Mouse (Mus musculus) forebrain, embryonic 11.5 days (tissue): ENCODE data around the gene Stradb. TPM values are rescaled to one million over a fixed set of nuclear protein-coding genes. Genes with fewer than 3 reads are reported as not detected.

Experiments
- ATAC-seq: fragments of 200-750 bp; cut with Nextera tagmentation; replicated peaks from 2 replicates; pipeline ENCODE4 v1.8.0; 2017; ENCODE audit warnings: moderate TSS enrichment; ENCODE audit not compliant: low FRiP score
- DNase-seq: peaks from one replicate; pipeline ENCODE4 v3.0.0-alpha.2; 2017; ENCODE audit warnings: low spot score
- H3K27ac ChIP-seq: fragments of 300-500 bp; sonication (generic); 2 replicates; pipeline ENCODE4 v1.5.1; 2014; ENCODE audit warnings: low read depth, low read length
- H3K27me3 ChIP-seq: fragments of 300-500 bp; sonication (generic); 2 replicates; pipeline ENCODE4 v1.6.1; 2014; ENCODE audit warnings: mild to moderate bottlenecking, low read length, mixed read lengths; ENCODE audit not compliant: control insufficient read depth, insufficient read depth
- H3K36me3 ChIP-seq: fragments of 300-500 bp; sonication (generic); 2 replicates; pipeline ENCODE4 v1.6.1; 2014; ENCODE audit warnings: mild to moderate bottlenecking, low read length, moderate library complexity, mixed read lengths; ENCODE audit not compliant: control insufficient read depth, insufficient read depth
- H3K4me1 ChIP-seq: fragments of 300-500 bp; sonication (generic); replicated peaks from 2 replicates; pipeline ENCODE4 v1.6.1; 2014; ENCODE audit warnings: low read length, mixed read lengths; ENCODE audit not compliant: control insufficient read depth, insufficient read depth
- H3K4me2 ChIP-seq: fragments of 300-500 bp; sonication (generic); 2 replicates; pipeline ENCODE4 v1.6.1; 2014; ENCODE audit warnings: low read depth, mild to moderate bottlenecking, low read length, moderate library complexity, mixed read lengths; ENCODE audit not compliant: severe bottlenecking
- H3K4me3 ChIP-seq: fragments of 300-500 bp; sonication (generic); 2 replicates; pipeline ENCODE4 v1.5.1; 2014; ENCODE audit warnings: low read depth, low read length
- H3K9ac ChIP-seq: fragments of 300-500 bp; sonication (generic); 2 replicates; pipeline ENCODE4 v1.6.1; 2014; ENCODE audit warnings: low read length
- H3K9me3 ChIP-seq: fragments of 300-500 bp; sonication (generic); 2 replicates; pipeline ENCODE4 v1.6.1; 2016; ENCODE audit warnings: low read length, mixed read lengths; ENCODE audit not compliant: control insufficient read depth
- WGBS: fragments of 180-500 bp; shearing (Covaris S2); extraction: QIAGEN DNeasy Blood & Tissue Kit; methylation state at CpG from one replicate; pipeline ENCODE4 v1.1.7; 2014; 5-methylcytosine and 5-hydroxymethylcytosine counted together
- polyA plus RNA-seq: library from polyadenylated mRNA; unstranded; fragments of >200 nt; fragmentation: Nextera tagmentation; extraction: Ambion mirVana; gene quantifications from 2 replicates; pipeline ENCODE4 v1.2.1, GENCODE M21; 2014

The Stradb gene
- polyA plus RNA-seq, 1 experiment from 2014 or later, result 35.4 TPM

- H3K27ac ChIP-seq, result no peak overlapping the region
- no peak overlapping the region for H3K4me3 ChIP-seq
- no peak for ATAC-seq
- WGBS, result 38% methylated on average over 8 of the region's 8 CpGs
- H3K27me3 ChIP-seq, result no peaks in the 10 kb centered on the region
- H3K4me2 ChIP-seq, result no peak overlapping the region
- H3K9ac ChIP-seq, result no peak overlapping the region; the same call in 1 of the 2 replicates
- peak; percentile 60 for DNase-seq
- H3K4me1 ChIP-seq, result no peaks in the 10 kb centered on the region
- H3K9me3 ChIP-seq, result no peaks in the 10 kb centered on the region
- H3K36me3 ChIP-seq, result no peaks in the 10 kb centered on the region
Measured at GRCm38 (mm10) chr1:58950899-58951648, 22.2 kb upstream of the Stradb start.

- 66% methylated on average over 4 of the region's 4 CpGs for WGBS
Measured at GRCm38 (mm10) chr1:58951841-58952240, 21.5 kb upstream of the Stradb start.

DNA sequence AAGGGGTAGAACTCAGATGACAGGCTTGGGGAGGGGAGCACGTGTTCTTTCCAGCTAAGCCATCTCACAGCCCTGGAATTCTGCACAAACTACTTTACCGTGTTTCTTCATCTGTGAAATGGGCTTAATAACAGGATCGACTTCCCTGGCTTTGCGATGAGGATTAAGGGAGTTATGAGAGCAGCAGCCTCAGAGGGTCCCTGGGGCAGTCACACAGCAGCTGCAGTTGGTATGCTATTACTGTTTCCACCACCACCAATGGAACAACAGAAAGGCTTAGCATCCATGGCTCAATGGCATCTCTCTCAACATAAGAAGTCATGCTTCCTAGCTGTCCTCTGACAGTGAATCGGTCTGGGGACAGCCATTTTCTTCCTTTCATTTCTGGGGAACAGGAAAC, 20.8 kb upstream of the Stradb start:
- DNase-seq (no peak), ATAC-seq (no peak)
- 68% methylated on average over 5 of the region's 5 CpGs for WGBS
- Histone ChIP-seq H3K36me3 (no peaks in the 10 kb centered on the region), H3K27me3 (no peaks in the 10 kb centered on the region), H3K9ac (no peak overlapping the region), H3K4me3 (no peak overlapping the region), H3K27ac (no peak overlapping the region), H3K4me2 (no peak overlapping the region), H3K4me1 (no peaks in the 10 kb centered on the region), H3K9me3 (no peaks in the 10 kb centered on the region)

More at GRCm38 (mm10) chr1:58951841-58952240, 21.5 kb upstream of the Stradb start:
- Histone ChIP-seq H3K4me3 (no peak overlapping the region), H3K9ac (no peak overlapping the region), H3K36me3 (no peaks in the 10 kb centered on the region), H3K27ac (no peak overlapping the region), H3K4me2 (no peak overlapping the region), H3K4me1 (no peaks in the 10 kb centered on the region), H3K9me3 (no peaks in the 10 kb centered on the region), H3K27me3 (no peaks in the 10 kb centered on the region)
- no peak for DNase-seq
- no peak for ATAC-seq

DNA sequence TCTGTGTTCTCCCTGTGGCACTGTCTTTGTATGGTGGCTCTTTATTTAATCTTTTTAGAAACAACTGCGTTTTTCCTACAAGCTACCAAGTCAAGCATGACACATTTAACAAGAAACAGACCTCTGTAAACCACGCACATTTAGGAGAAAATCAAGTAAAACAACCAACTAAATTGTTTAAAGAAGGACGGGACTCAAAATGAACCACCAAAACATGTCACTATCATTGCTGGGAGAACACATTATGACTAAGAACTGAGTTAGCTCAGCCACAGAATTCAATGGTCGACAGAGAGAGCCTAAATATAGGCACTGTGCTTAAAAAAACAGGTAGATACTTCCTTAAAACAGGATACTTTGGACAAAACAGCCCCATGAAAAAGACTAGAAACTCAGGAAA, 20.3 kb upstream of the Stradb start:
- ATAC-seq, result no peak
- H3K4me3 ChIP-seq, result no peak overlapping the region
- no peaks in the 10 kb centered on the region for H3K4me1 ChIP-seq
- H3K27me3 ChIP-seq, result no peaks in the 10 kb centered on the region
- H3K9me3 ChIP-seq, result no peaks in the 10 kb centered on the region
- DNase-seq, result no peak
- no peak overlapping the region for H3K4me2 ChIP-seq
- H3K9ac ChIP-seq, result no peak overlapping the region
- no peaks in the 10 kb centered on the region for H3K36me3 ChIP-seq
- H3K27ac ChIP-seq, result no peak overlapping the region
- WGBS, result 50% methylated on average over 4 of the region's 4 CpGs

DNA sequence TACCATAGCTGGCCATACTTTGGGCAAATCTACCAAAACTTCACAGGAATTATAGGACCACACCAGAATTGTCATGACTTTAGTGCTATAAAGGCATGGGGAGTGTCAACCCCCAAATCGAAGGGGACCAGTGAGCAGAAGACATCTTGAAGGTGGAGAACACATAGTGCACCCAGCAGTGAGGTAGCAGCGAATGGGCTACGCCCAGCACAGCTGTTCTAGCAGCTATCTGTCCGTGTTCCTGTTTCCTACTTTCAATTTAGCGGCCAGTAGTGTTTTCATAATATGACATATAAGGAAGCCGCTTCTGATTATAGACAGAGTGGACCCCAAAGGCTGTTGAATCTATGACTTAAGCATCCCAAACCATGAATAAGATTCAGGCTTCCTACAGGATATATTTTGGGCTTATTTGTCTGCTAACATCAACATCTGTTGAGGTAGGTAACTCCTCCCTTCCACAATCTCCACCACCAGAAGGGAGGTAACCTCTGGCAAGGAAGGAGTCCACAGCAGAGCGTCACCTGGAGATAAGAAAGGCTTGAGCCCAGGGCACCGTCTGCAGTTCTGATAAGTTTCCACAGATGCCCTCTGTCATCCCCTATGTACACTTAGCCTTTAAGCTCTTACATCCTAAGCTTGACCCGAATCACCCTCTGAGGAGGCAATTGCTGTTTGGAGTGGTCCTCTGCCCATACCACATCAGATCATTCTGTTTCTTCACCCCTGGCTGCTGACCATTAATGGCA, 19.5 kb upstream of the Stradb start:
- Histone ChIP-seq H3K36me3 (no peaks in the 10 kb centered on the region), H3K9me3 (no peaks in the 10 kb centered on the region), H3K4me2 (no peak overlapping the region), H3K4me3 (no peak overlapping the region), H3K27ac (no peak overlapping the region), H3K9ac (no peak overlapping the region), H3K27me3 (no peaks in the 10 kb centered on the region), H3K4me1 (no peaks in the 10 kb centered on the region)
- ATAC-seq (no peak), DNase-seq (no peak)
- 94% methylated on average over 9 of the region's 9 CpGs for WGBS

DNA sequence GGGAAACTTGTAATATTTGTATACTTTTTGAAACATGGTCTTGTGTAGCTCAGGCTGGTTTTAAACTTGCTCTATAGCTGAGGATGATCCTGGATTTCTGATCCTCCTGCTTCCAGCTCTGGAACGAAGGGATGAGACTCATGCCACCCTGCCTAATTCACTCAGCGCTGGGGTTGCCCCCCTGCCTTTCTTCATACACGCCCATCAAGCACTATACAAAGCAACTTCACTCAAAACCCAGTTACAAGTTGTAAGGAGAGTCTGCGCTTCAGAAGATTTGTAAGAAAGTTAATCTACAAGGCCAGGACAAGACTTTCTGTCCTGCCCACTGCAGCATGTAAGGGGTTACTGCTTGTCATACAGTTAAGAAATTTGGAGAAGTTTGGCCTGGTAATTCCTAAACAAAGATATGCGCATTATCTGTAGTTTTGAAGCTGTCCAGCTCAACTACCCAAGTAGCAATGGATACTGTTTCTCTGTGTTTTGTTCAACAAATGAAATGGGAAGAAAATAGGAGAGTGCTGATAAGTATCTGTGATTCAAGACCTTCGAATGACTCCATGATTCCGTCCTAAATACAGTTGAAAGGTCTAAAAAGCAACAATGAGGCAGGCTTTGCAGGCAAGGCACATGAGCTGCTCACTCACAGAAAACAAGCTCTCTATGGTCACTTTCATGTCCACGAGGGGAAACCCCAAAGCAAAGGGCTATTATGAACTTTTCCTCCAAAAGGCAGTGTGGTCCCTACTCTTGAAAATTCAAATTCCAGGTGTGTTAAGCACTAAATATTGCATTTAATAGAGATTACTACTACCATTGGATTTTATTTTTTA, 18.5 kb upstream of the Stradb start:
- H3K9ac ChIP-seq, result no peak overlapping the region
- H3K36me3 ChIP-seq, result no peaks in the 10 kb centered on the region
- ATAC-seq (no peak), DNase-seq (no peak)
- no peaks in the 10 kb centered on the region for H3K4me1 ChIP-seq
- no peaks in the 10 kb centered on the region for H3K27me3 ChIP-seq
- 79% methylated on average over 8 of the region's 8 CpGs for WGBS
- no peak overlapping the region for H3K4me2 ChIP-seq
- H3K27ac ChIP-seq, result no peak overlapping the region
- H3K4me3 ChIP-seq, result no peak overlapping the region
- H3K9me3 ChIP-seq, result no peaks in the 10 kb centered on the region

- no peak for ATAC-seq
- Histone ChIP-seq H3K36me3 (no peaks in the 10 kb centered on the region), H3K4me1 (no peaks in the 10 kb centered on the region), H3K9me3 (no peaks in the 10 kb centered on the region), H3K9ac (no peak overlapping the region), H3K27me3 (no peaks in the 10 kb centered on the region), H3K4me2 (no peak overlapping the region), H3K27ac (no peak overlapping the region), H3K4me3 (no peak overlapping the region)
- WGBS, result 88% methylated on average over 3 of the region's 3 CpGs
- DNase-seq, result no peak
Measured at GRCm38 (mm10) chr1:58955716-58956115, 17.6 kb upstream of the Stradb start.

- H3K4me1 ChIP-seq, result no peaks in the 10 kb centered on the region
- H3K4me2 ChIP-seq, result no peak overlapping the region
- no peak overlapping the region for H3K27ac ChIP-seq
- no peaks in the 10 kb centered on the region for H3K27me3 ChIP-seq
- 87% methylated on average over 9 of the region's 9 CpGs for WGBS
- no peaks in the 10 kb centered on the region for H3K9me3 ChIP-seq
- DNase-seq, result no peak
- H3K4me3 ChIP-seq, result no peak overlapping the region
- H3K36me3 ChIP-seq, result no peaks in the 10 kb centered on the region
- ATAC-seq, result no peak
- no peak overlapping the region for H3K9ac ChIP-seq
Measured at GRCm38 (mm10) chr1:58956229-58956628, 17.1 kb upstream of the Stradb start.
